Mouse (Mus musculus): ENCODE measurements around the gene Edc3. TPM values are rescaled to one million over a fixed set of nuclear protein-coding genes. Genes with fewer than 3 reads are reported as not detected.

Gene Edc3
- polyA plus RNA-seq (2016; fragmentation: Nextera tagmentation; extraction: Ambion mirVana): 21.2 and 21.3 TPM in 2 replicates

DNA sequence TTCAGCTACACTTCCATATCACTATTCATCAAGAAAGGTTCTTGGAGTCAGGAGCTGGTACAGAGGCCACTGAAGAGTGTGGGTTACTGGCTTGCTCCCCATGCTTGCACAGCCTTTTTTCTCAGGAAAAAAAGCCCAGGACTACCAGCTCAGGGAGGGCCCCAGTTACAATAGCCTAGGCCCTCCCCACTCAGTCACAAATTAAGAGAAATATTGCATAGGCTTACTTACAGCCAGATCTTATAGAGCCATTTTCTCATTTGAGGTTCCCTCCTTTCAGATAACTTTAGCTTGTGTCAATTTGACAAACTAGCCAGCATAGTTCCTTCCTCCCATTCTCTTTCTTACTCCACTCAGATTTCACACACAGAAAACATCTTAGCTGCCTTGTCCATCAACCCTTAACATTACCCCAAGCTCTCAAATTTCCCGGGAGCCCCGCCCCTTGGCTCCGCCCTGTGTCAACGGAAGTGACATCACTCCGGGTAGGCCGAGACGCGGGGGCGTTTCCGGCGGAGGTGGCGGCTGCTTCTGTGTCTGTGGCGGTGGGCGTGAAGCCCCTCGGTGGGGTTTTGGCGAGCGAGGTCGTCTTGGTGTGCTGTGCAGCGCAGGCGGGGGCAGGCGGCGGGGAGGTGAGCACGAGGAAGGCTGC, at the start of gene Edc3:
Gene Edc3 (plus strand): TSS at position 473 of the 652 bp plus-strand sequence.
- Histone ChIP-seq H3K27ac (ENCODE audit: poor library complexity, severe bottlenecking) (peak within 1 kb of the TSS; percentile 81), H3K9ac (peak within 1 kb of the TSS; percentile 83), H3K4me2 (peak within 1 kb of the TSS; percentile 86), H3K27me3 (replicated peaks) (no peaks in the 10 kb centered on the region), H3K4me1 (replicated peaks) (peaks cover 9% of the 10 kb centered on the region; the same call in 1 of the 2 replicates), H3K4me3 (peak within 1 kb of the TSS; percentile 74), H3K36me3 (peaks cover 8% of the 10 kb centered on the region), H3K9me3 (replicated peaks) (no peaks in the 10 kb centered on the region)
- WGBS: under 1% methylated on average over 23 of the region's 23 CpGs
- ATAC-seq (ENCODE audit: insufficient number of reproducible peaks, low FRiP score): peak; percentile 93

DNA sequence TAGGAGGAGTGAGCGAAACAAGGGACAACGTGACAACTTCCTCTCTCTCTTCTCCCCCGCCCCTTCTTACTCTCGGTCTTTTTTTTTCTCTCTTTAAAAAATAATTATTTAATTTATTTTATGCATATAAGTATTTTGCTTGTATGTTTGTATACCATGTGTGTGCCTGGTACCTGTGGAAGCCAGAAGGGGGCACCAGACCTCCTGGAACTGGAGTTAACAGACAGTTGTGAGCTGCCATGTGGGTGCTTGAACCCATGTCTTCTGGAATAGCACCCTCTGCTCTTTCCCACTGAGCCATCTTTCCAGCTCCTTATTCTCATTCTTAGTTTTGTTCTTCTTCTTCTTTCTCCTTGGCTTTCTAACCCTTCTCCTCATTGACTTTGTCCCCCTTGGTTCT, 49.4 kb upstream of the Edc3 start:
- ATAC-seq (ENCODE audit: insufficient number of reproducible peaks, low FRiP score): no peak
- H3K36me3 ChIP-seq: no peaks in the 10 kb centered on the region

DNA sequence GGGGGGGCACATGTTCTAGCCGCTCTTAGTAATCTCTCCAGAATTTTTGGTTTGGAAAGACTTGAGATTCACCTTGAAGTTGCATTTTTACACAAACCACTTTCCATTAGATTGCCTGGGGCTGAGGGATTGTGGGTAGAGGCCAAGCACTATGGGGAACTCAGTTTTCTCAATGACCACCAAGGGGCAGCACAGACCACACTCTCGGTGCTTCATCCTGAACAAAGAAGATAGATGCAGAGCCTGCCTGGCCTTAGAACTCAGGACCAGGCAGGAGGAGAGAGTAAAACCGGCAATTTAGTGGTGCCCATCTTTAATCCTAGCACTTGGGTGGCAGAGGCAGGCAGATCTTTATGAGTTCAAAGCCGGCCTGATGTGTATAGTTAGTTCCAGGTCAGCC, 48.6 kb upstream of the Edc3 start:
- Histone ChIP-seq H3K27me3 (replicated peaks) (peaks cover 4% of the 10 kb centered on the region; the same call in 1 of the 2 replicates), H3K4me2 (no peak overlapping the region), H3K9ac (no peak overlapping the region), H3K36me3 (no peaks in the 10 kb centered on the region), H3K27ac (ENCODE audit: poor library complexity, severe bottlenecking) (no peak overlapping the region), H3K4me1 (replicated peaks) (peaks cover 5% of the 10 kb centered on the region; the same call in 1 of the 2 replicates), H3K9me3 (replicated peaks) (no peaks in the 10 kb centered on the region; the same call in 1 of the 2 replicates), H3K4me3 (no peak overlapping the region)
- ATAC-seq (ENCODE audit: insufficient number of reproducible peaks, low FRiP score): peak; percentile 58; the same call in 1 of the 2 replicates
- WGBS: 14% methylated on average over 4 of the region's 4 CpGs

More for the DNA sequence above, 49.4 kb upstream of the Edc3 start:
- WGBS: 83% methylated on average over 4 of the region's 4 CpGs
- Histone ChIP-seq H3K4me1 (replicated peaks) (peaks cover 9% of the 10 kb centered on the region; the same call in 1 of the 2 replicates), H3K27me3 (replicated peaks) (peaks cover 12% of the 10 kb centered on the region), H3K4me2 (no peak overlapping the region), H3K9me3 (replicated peaks) (no peaks in the 10 kb centered on the region; the same call in 1 of the 2 replicates), H3K4me3 (no peak overlapping the region), H3K27ac (ENCODE audit: poor library complexity, severe bottlenecking) (no peak overlapping the region), H3K9ac (no peak overlapping the region)

DNA sequence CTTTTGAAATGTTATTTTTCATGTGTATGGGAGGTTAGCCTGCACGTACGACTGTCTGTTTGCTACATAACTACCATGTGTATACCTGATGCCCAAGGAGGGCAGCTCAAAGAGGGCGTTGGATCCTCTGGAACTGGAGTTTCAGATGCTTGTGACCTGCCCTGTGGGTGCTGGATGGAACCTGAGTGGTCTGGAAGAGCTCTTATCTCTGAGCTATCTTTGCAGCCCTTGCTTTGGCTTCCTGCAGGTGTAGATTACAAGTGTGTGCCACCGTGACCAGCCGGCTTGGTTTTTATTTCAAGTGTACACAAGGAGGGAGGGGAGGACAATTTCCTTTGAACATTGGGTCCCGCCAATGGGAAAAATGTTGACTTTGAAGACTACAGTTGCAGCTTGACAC, 47.8 kb upstream of the Edc3 start:
- Histone ChIP-seq H3K9ac (no peak overlapping the region), H3K9me3 (replicated peaks) (no peaks in the 10 kb centered on the region; the same call in 1 of the 2 replicates), H3K27me3 (replicated peaks) (0 out of 2 replicates have a peak, but pooled peaks cover 3% of the 10 kb centered on the region), H3K4me3 (no peak overlapping the region), H3K4me2 (no peak overlapping the region), H3K4me1 (replicated peaks) (peaks cover 5% of the 10 kb centered on the region; the same call in 1 of the 2 replicates), H3K27ac (ENCODE audit: poor library complexity, severe bottlenecking) (no peak overlapping the region), H3K36me3 (no peaks in the 10 kb centered on the region)
- 56% methylated on average over 6 of the region's 6 CpGs for WGBS
- ATAC-seq (ENCODE audit: insufficient number of reproducible peaks, low FRiP score): no peak

DNA sequence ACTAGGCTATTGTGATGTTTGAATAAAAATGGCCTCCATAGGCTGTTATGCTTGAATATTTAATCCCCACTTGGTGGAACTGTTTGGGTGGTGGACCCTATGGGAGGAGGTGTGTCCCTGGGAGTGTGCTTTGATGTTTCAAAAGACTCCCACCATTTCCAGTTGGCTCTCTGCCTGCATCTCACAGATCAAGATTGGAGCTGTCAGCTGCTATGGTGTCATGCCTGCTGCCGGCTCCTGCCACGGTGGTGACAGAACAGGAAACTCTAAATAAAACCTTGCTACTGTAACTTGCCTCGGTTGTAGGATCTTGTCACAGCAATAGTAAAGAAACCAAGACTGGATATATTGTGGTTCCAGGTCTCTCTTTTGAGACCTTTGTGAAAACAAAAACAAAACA, 46.8 kb upstream of the Edc3 start:
- H3K9me3 ChIP-seq (replicated peaks): no peaks in the 10 kb centered on the region; the same call in 1 of the 2 replicates
- H3K4me3 ChIP-seq: no peak overlapping the region
- 12% methylated on average over 3 of the region's 3 CpGs for WGBS
- H3K9ac ChIP-seq: no peak overlapping the region
- no peak for ATAC-seq (ENCODE audit: insufficient number of reproducible peaks, low FRiP score)
- H3K27ac ChIP-seq (ENCODE audit: poor library complexity, severe bottlenecking): no peak overlapping the region
- no peaks in the 10 kb centered on the region for H3K36me3 ChIP-seq
- 0 out of 2 replicates have a peak, but pooled peaks cover 3% of the 10 kb centered on the region for H3K27me3 ChIP-seq (replicated peaks)
- H3K4me1 ChIP-seq (replicated peaks): no peaks in the 10 kb centered on the region
- H3K4me2 ChIP-seq: no peak overlapping the region

DNA sequence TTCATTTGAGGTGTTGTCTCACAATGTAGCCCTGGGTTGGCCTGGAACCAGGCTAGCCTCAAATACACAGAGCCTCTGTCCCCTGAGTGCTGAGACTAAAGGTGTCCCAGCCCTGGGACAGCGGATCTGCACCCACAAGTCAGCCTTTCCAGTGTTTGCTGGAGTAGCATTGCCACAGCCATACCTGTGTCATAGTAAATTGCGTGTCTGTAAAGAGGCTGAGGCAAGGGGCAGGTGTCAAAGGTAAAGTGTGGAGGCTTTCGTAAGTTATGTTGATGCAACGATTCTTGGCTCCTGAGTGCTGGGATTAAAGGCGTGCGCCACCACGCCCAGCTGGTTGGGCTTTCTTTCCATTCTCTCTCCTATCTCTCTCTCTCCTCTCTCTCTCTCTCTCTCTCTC, 43.7 kb upstream of the Edc3 start:
- no peak overlapping the region for H3K4me2 ChIP-seq
- H3K27ac ChIP-seq (ENCODE audit: poor library complexity, severe bottlenecking): no peak overlapping the region
- no peak for ATAC-seq (ENCODE audit: insufficient number of reproducible peaks, low FRiP score)
- no peak overlapping the region for H3K4me3 ChIP-seq
- H3K9me3 ChIP-seq (replicated peaks): no peaks in the 10 kb centered on the region; the same call in 1 of the 2 replicates
- peaks cover 6% of the 10 kb centered on the region; the same call in 1 of the 2 replicates for H3K4me1 ChIP-seq (replicated peaks)
- H3K9ac ChIP-seq: no peak overlapping the region
- 51% methylated on average over 7 of the region's 7 CpGs for WGBS
- H3K36me3 ChIP-seq: no peaks in the 10 kb centered on the region
- H3K27me3 ChIP-seq (replicated peaks): 0 out of 2 replicates have a peak, but pooled peaks cover 9% of the 10 kb centered on the region

DNA sequence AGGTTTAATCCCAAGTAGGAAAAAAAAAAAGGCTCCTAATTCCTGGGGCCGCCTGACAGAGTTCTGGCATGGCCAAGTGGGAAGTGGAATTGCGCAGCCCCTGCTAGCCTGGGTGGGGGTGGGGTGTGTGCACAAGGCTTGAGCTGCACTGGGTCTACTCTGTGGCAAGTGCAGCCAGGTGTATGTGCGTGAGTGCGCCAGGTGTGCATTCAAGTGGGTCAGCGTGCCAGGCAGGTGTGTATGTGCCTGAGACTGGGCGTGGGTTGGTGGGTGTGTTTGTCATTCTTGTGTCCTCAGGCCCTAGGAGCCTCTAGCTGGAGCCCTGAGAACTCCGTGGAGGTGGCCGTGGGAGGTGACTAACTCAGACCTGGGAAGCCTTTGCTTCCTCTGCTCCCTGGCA, 41.8 kb upstream of the Edc3 start:
- Histone ChIP-seq H3K9me3 (replicated peaks) (no peaks in the 10 kb centered on the region; the same call in 1 of the 2 replicates), H3K36me3 (no peaks in the 10 kb centered on the region), H3K27me3 (replicated peaks) (0 out of 2 replicates have a peak, but pooled peaks cover 9% of the 10 kb centered on the region), H3K9ac (no peak overlapping the region), H3K4me3 (no peak overlapping the region), H3K27ac (ENCODE audit: poor library complexity, severe bottlenecking) (no peak overlapping the region), H3K4me2 (no peak overlapping the region), H3K4me1 (replicated peaks) (peaks cover 6% of the 10 kb centered on the region; the same call in 1 of the 2 replicates)
- 84% methylated on average over 8 of the region's 8 CpGs for WGBS
- ATAC-seq (ENCODE audit: insufficient number of reproducible peaks, low FRiP score): no peak

DNA sequence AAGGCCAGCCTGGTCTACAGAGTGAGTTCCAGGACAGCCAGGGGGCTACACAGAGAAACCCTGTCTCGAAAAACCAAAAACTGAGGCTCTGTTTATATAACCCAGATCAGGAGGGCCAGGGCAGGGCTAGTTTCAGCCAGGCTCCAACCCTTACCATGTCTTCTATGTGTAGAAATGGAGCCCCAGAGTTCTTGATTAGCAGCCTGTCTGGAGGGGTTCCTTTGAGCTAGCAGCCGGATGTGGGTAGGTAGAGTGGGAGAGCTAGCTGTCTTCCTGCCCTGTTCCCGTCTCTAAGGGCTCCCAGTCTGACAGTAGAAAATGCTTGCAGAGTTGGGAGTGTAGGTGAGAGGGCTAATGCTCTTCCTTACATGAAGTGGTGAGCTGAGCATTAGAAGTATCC, 41.2 kb upstream of the Edc3 start:
- H3K9ac ChIP-seq: no peak overlapping the region
- 0 out of 2 replicates have a peak, but pooled peaks cover 9% of the 10 kb centered on the region for H3K27me3 ChIP-seq (replicated peaks)
- no peaks in the 10 kb centered on the region; the same call in 1 of the 2 replicates for H3K9me3 ChIP-seq (replicated peaks)
- no peak overlapping the region for H3K4me2 ChIP-seq
- H3K4me3 ChIP-seq: no peak overlapping the region
- 68% methylated on average over 3 of the region's 3 CpGs for WGBS
- H3K4me1 ChIP-seq (replicated peaks): peaks cover 6% of the 10 kb centered on the region; the same call in 1 of the 2 replicates
- H3K27ac ChIP-seq (ENCODE audit: poor library complexity, severe bottlenecking): no peak overlapping the region
- no peak for ATAC-seq (ENCODE audit: insufficient number of reproducible peaks, low FRiP score)
- H3K36me3 ChIP-seq: no peaks in the 10 kb centered on the region

DNA sequence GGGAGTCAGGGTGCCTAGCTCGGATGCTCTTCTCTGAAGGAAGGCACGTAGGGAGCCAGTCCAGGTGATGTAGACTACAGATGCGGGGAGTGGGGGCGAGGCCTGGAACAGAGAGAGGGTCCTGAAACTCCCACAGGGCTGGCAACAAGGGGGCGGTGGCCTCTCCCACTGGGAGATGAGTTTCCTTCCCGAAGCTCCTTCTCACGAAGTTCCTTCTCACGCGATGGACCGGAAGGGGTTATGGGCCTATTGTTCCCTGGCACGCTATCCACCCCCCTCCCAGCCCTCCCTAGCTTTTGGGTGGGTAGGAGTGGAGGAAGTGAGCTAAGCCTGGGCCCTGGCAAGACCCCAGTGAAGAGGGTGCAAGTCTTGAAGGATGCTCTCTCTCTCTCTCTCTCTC, 40.5 kb upstream of the Edc3 start:
- H3K36me3 ChIP-seq: no peaks in the 10 kb centered on the region
- no peak for ATAC-seq (ENCODE audit: insufficient number of reproducible peaks, low FRiP score)
- 59% methylated on average over 11 of the region's 11 CpGs for WGBS

DNA sequence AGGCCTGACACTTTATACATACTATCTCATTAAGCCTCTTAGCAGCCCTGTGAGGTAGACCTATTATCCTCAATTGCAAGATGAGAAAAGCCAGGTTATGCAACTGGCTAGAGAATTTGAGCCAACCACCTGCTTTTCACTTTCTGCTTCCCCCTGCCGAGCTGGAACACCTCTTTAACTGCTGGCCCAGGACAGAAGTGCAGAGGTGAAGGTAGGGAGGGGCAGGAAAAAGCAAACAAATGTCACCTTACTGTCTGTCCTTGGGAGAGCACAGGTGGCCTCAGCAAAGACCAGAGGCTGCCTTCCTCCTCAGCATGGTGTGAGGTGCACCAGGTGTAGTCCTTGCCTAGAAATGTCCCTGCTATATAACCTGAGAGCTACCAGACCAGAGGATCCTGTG, 40.1 kb upstream of the Edc3 start:
- WGBS: 38% methylated on average over 1 of the region's 1 CpGs

More for the DNA sequence above, 40.5 kb upstream of the Edc3 start:
- 0 out of 2 replicates have a peak, but pooled peaks cover 9% of the 10 kb centered on the region for H3K27me3 ChIP-seq (replicated peaks)
- no peak overlapping the region for H3K9ac ChIP-seq
- H3K4me3 ChIP-seq: no peak overlapping the region
- peaks cover 6% of the 10 kb centered on the region; the same call in 1 of the 2 replicates for H3K4me1 ChIP-seq (replicated peaks)
- no peak overlapping the region for H3K27ac ChIP-seq (ENCODE audit: poor library complexity, severe bottlenecking)
- H3K9me3 ChIP-seq (replicated peaks): no peaks in the 10 kb centered on the region; the same call in 1 of the 2 replicates
- no peak overlapping the region for H3K4me2 ChIP-seq

DNA sequence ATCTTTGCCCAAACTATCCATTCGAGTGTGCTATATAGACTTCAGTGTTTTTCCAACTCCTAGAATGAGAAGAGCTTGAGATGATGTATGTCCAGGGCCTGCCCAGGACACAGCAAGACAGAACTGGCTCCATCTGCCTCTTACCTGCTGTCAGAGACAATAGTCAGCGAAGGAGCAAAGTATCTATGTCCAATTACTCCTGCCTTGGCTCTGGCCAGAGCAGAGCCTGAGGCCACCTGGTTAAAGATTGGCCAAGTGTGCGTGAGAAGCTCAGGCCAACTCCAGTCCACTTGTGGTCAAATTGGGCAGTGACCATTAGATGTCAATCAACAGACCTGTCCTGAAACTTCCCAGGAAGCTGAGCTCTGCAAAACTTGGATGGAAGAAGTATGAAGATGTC, 38.8 kb upstream of the Edc3 start:
- H3K36me3 ChIP-seq: no peaks in the 10 kb centered on the region

More for the DNA sequence above, 40.1 kb upstream of the Edc3 start:
- H3K9me3 ChIP-seq (replicated peaks): no peaks in the 10 kb centered on the region; the same call in 1 of the 2 replicates
- H3K9ac ChIP-seq: no peak overlapping the region
- no peak overlapping the region for H3K4me2 ChIP-seq
- H3K36me3 ChIP-seq: no peaks in the 10 kb centered on the region
- peaks cover 6% of the 10 kb centered on the region; the same call in 1 of the 2 replicates for H3K4me1 ChIP-seq (replicated peaks)
- no peak overlapping the region for H3K4me3 ChIP-seq
- H3K27me3 ChIP-seq (replicated peaks): 0 out of 2 replicates have a peak, but pooled peaks cover 9% of the 10 kb centered on the region
- ATAC-seq (ENCODE audit: insufficient number of reproducible peaks, low FRiP score): no peak
- H3K27ac ChIP-seq (ENCODE audit: poor library complexity, severe bottlenecking): no peak overlapping the region

More for the DNA sequence above, 38.8 kb upstream of the Edc3 start:
- Histone ChIP-seq H3K4me2 (no peak overlapping the region), H3K9me3 (replicated peaks) (no peaks in the 10 kb centered on the region), H3K4me1 (replicated peaks) (peaks cover 6% of the 10 kb centered on the region; the same call in 1 of the 2 replicates), H3K27me3 (replicated peaks) (0 out of 2 replicates have a peak, but pooled peaks cover 9% of the 10 kb centered on the region), H3K27ac (ENCODE audit: poor library complexity, severe bottlenecking) (no peak overlapping the region), H3K9ac (no peak overlapping the region), H3K4me3 (no peak overlapping the region)
- WGBS: 78% methylated on average over 3 of the region's 3 CpGs
- no peak for ATAC-seq (ENCODE audit: insufficient number of reproducible peaks, low FRiP score)
